Mouse (Mus musculus): ENCODE measurements around the gene Gm8246.
"Not testable (repeated sequence)": the region's sequence is repeated elsewhere in the genome, so short reads cannot be mapped to it uniquely, and the experiment has no call there.

Gene Gm8246

GRCm38 (mm10) chr14:5477730-5478129, at the start of gene Gm8246:
TSS of gene Gm8246 (minus strand) at chr14:5477830.
- not testable (repeated sequence) for DNase-seq

GRCm38 (mm10) chr14:5501374-5501773, 23.7 kb upstream of the Gm8246 start, which contains the start of gene Gm3488:
TSS of gene Gm3488 (plus strand) at chr14:5501674.
- not testable (repeated sequence) for DNase-seq

- not testable (repeated sequence) for DNase-seq
Observed at GRCm38 (mm10) chr14:5483907-5484306, 6.3 kb upstream of the Gm8246 start, which contains the start of gene Gm3187. TSS of gene Gm3187 (plus strand) at chr14:5484207.

- not testable (repeated sequence) for DNase-seq
Observed at GRCm38 (mm10) chr14:5460469-5460868, 17.2 kb downstream of the Gm8246 start.

GRCm38 (mm10) chr14:5455367-5455766, 22.3 kb downstream of the Gm8246 start, which contains the start of gene Gm3194:
TSS of gene Gm3194 (minus strand) at chr14:5455467.
- not testable (repeated sequence) for DNase-seq

Data from thymus, postnatal 14 days (tissue).